Mouse (Mus musculus) frontal cortex, postnatal 10 days (tissue): ENCODE results near the gene Hpcal1.
"Not testable (repeated sequence)": the region's sequence is repeated elsewhere in the genome, so short reads cannot be mapped to it uniquely, and the experiment has no call there.

Source experiments
- DNase-seq, 2 experiments: peaks; one replicate each; pipeline ENCODE4 v3.0.0; 2022; ENCODE audit warnings: low spot score in 2 of 2, mixed read lengths in 1 of 2

Gene Hpcal1

DNA sequence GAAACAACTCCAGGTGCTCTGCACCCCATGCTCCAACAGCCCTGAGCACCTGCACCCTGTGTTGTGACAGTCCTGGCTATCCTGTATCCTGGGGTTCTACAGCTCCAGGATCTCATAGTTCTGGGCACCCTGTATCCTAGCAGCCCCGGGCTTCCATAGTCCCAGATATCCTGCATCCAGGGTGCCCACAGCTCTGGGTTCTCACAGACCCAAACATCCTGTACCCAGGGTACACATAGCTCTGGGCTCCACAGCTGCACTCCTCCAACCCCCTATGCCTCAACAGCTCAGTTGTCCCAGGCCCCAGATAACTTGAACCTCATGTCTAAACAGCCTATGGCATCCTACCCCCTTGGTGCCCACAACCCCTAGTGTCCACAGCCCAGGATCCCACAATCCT lies 49.6 kb downstream of the Hpcal1 start:
- no peak for DNase-seq

DNA sequence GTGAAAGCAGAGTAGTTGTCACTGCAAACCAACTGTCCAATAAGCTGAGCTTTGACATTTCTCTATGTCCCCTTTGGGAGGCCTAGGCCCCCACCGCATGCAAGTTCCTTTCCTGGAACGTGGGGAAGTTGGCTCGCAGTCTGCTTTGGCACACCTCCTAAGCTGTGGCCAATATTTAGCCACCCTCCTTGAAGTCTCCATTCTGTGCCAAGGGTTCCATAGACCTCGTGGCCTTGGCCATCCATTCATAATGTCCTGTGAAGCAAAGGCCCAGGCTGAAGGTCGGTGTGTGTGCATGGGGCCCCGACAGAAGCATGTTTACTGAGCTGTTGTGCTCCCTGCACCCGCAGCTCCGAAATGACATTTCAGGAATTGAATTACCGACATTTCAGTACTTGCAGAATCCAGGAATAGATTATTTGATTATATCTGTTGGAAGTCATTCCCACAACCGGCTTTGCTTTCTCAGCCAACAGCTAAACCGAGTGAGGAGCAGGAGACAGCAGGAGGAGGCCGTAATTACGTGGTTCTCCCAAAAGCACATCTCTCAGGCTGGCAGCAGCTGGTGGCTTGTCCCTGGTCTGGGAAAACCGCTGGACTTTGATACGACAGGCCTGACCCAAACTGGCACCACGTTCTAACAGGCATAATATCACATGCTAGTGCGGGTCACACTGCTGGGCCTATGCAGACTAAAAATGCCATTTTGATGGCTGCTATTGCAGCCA lies 51.1 kb downstream of the Hpcal1 start:
- no peak for DNase-seq

- no peak for DNase-seq
Observed at GRCm38 (mm10) chr12:17742571-17743321, 52.1 kb downstream of the Hpcal1 start.

DNA sequence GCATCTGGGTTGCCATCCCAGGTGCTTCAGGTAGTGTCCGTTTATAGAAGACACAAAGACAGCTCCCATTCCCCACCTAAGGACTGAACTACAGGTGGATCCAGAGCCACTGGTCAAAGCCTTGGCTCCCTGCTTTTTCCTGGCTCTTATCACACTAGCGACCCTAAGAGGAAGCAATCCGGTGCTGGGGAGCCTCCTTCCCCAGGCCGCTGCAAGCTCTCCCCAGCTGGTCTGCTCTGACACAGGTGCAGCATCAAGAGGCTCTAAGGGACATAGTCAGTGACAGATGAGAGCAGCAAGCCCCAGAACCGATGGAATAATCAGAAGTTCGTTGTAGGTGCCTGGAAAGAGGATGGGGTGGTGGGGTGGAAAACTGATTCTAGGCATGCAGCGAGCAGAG lies 54.8 kb downstream of the Hpcal1 start:
- DNase-seq: no peak

DNA sequence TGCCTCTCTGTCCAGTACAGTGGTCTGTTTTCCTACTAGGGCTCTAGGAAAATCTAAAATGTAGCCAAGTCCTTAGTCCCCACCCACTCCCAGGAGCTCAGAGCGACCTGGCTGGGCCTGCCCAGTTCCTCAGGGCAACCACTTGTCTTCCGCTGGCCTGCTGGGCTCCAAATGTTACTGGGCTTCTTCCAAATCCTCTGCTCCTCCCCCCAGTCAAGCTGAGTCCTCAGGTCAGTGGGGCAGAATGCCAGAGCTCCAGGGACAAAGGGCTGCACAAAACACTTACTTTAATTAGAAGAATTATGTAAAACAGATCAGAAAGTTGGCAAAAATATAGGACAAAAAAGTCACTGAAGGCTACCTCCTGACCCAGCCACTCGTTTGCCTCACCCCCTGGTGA lies 56.1 kb downstream of the Hpcal1 start:
- peak; percentile 32 to 51 for DNase-seq

- no peak for DNase-seq
Observed at GRCm38 (mm10) chr12:17747191-17748154, 56.8 kb downstream of the Hpcal1 start.

GRCm38 (mm10) chr12:17748155-17748529 lies 57.5 kb downstream of the Hpcal1 start:
- DNase-seq: no peak

DNA sequence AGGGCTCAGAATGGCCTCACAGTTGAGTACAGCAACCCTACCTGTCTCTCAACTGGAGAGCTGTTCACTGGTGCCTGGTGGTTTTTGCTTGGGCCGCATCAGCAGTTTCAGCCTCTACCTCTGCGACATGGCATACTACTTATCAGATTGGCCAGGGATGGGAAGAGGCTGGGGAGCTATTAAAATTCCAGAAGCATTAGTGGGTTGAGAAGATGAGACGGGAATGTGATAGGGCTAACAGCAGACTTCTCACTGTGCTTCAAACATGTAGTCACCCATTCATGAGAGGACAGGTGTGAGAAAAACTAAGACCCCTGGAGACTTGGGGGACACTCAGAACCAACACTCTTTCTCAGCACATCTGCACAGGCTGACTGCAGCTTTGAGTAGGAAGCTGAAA lies 59.1 kb downstream of the Hpcal1 start:
- DNase-seq: no peak

GRCm38 (mm10) chr12:17750500-17750899 lies 59.8 kb downstream of the Hpcal1 start:
- no peak for DNase-seq

DNA sequence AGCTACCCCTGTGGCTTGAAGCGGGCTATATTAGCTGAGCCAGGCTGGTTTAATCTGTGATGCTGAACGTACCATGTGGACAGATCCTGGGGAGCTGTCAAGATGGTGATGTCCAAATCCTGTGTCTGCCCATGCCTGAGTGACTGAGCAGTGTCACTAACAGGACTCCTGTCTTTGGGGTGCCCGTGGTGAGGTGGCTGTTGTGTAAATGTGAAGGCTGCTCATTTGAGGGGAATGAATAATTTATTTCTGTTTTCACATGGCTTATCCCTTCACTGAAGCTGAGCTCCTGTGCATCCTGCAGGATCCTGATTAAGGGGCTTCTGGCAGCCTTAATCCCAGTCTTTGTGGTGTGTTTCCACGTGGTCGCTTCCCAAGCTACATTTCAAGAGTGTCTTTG lies 62.2 kb downstream of the Hpcal1 start:
- no peak for DNase-seq

- DNase-seq: no peak
Observed at GRCm38 (mm10) chr12:17754771-17755170, 64.1 kb downstream of the Hpcal1 start.

DNA sequence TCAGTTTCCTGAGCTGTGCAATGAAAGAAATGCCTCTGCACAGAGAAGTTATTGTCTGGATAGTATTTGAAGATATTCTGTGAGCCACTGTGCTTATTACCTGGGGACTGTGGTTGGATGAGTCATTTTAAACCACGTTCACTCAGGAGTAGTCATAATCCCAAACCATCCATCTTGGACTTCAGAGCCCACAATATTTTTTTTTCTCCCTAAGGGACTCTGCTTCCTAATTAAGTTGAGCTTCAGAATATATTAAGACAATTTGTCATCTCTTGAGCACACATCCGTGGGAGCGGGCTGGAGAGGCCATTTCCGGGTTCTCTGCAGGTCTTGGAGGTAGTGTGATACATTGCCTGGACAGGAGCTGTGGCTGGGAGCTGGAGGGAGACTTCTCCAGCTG lies 66.2 kb downstream of the Hpcal1 start:
- DNase-seq: no peak

DNA sequence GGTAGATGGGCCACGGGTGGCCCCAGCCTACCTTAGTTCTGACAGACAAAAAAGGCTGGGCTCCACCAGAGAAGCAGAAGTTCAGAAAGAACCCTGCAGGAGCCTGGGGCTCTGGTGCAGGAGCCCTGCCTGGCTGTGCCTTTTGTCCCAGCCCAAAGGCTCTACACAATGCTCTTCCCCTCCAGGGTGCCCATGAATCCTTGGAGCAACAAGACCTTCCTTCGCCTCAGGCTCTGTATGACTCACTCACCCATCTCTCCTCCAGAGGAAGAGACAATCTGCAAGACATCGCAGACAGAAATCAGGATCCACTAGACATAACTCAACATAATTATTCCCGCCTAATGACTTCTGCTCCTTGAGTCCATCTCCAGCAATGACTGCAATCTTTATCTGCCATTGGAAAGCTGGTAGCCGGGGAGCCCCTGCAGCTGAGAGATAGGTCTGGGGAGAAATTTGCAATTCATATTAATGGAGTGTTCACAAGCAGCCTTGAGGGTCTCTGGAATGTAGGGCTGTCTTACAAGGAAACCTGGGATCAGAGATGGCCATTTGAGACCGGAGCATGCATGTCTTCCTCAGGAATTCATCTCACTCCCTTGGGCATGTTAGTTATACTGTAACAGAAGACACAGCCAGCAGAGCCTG lies 71.8 kb downstream of the Hpcal1 start:
- no peak for DNase-seq

DNA sequence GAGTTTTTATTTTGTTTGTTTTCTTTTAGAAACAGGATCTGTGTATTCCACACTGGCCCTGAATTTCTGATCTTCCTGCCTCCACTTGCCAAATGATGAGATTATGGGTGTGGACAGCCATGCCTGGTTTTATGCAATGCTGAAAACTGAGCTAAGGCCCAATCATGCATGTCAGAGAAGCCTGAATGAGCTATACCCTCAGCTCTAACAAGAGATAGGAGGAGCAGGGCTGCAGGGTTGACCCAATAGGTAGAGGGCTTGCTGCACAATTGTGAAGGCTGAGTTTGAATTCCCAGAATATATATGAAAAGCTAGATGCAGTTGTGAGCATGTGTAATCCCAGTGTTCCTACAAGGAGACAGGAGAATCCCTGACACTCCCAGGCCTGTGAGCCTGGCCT lies 72.4 kb downstream of the Hpcal1 start:
- DNase-seq: no peak

DNA sequence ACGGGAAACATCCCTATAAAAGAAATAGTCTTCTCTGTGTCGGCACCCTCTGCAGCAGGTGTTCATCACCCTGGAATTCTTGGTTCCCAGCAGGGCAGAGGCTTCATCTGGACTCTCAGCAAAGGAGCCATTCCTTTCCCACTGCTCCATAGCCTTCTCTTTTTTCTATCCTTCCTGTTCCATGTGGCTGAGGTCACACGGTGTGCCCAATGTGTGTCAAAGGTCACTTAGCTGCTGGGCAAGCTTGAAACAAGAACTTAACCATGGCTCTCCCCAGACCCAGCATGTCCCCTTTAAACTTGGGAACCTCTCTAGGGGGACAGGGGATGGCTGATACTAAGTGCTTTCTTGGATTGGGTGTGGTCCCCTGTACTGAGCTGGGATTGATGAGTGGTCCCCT lies 73.3 kb downstream of the Hpcal1 start:
- no peak for DNase-seq

GRCm38 (mm10) chr12:17767567-17767966 lies 76.9 kb downstream of the Hpcal1 start:
- not testable (repeated sequence) for DNase-seq

DNA sequence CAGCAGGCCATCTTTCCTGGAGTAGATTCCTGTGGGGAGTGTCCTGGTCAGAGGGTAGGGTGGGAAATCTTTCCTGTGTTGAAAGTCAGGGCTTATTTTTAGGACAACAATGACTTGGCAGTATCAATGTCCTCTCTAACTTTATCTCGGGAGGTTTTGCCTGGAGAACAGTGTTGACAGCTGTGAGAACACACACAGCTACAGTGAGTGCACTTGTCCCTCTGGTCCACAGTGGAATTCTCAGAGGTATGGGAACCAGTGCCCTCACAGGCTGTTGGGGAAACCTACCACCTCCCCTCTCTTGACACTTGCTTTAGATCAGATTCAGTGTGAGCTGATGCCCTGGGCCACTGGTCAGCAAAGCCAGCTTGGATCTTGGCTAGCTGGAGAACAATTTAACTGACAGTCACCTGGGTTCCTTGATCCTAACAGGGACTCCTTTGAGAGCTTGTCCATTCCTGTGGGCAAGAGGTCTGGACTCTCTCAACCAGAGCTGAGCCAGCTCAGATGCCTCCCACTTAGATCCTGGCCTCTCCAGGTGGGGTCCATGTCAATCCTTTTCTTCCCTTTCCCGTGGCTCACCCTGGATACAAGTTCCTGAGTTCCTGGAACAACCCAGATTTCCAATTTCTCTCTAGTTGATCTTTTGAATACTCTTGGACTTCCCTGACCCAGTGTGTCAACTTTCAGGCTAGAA lies 79.0 kb downstream of the Hpcal1 start:
- no peak for DNase-seq

GRCm38 (mm10) chr12:17770538-17770937 lies 79.9 kb downstream of the Hpcal1 start:
- no peak for DNase-seq

GRCm38 (mm10) chr12:17773721-17774120 lies 83.1 kb downstream of the Hpcal1 start:
- DNase-seq: not testable (repeated sequence)

- not testable (repeated sequence) for DNase-seq
Observed at GRCm38 (mm10) chr12:17774842-17775241, 84.2 kb downstream of the Hpcal1 start.

- DNase-seq: no peak
Observed at GRCm38 (mm10) chr12:17778320-17778719, 87.7 kb downstream of the Hpcal1 start.
